Mouse (Mus musculus) MEL (cell line): ENCODE results near the gene Ltc4s. TPM values are rescaled to one million over a fixed set of nuclear protein-coding genes. Genes with fewer than 3 reads are reported as not detected.
A peak's percentile ranks its signal among the peaks of the same experiment; 100 is the strongest.

Experiments
- DNase-seq: peaks from one replicate; pipeline ENCODE4 v3.0.0; 2011; ENCODE audit warnings: low read depth, low spot score
- H3K27ac ChIP-seq: 2 replicates; pipeline ENCODE4 v1.5.1; 2012; ENCODE audit warnings: low read depth, mild to moderate bottlenecking, control low read depth, low read length, moderate library complexity; ENCODE audit not compliant: control insufficient read depth
- H3K27me3 ChIP-seq, 2 experiments: fragments of 150-350 bp in 1 of 2; sonication (generic) in 1 of 2; 2 replicates each; pipeline ENCODE4 v1.6.1; 2012; ENCODE audit warnings: low read length in 2 of 2, mild to moderate bottlenecking in 2 of 2, improper control_type of control experiment in 1 of 2, moderate library complexity in 1 of 2; ENCODE audit not compliant: insufficient read depth in 2 of 2, control insufficient read depth in 1 of 2
- H3K36me3 ChIP-seq, 2 experiments: 2 replicates each; pipeline ENCODE4 v1.6.1; 2012 to 2014; ENCODE audit warnings: low read length in 2 of 2, improper control_type of control experiment in 1 of 2, inconsistent platforms in 1 of 2, mild to moderate bottlenecking in 1 of 2; ENCODE audit not compliant: insufficient read depth in 2 of 2, control insufficient read depth in 1 of 2
- H3K4me1 ChIP-seq, 2 experiments: fragments of 150-350 bp in 1 of 2; sonication (generic) in 1 of 2; 2 replicates each; pipeline ENCODE4 v1.6.1; 2012; ENCODE audit warnings: low read length in 2 of 2, improper control_type of control experiment in 1 of 2, mild to moderate bottlenecking in 1 of 2; ENCODE audit not compliant: insufficient read depth in 2 of 2, control insufficient read depth in 1 of 2
- H3K4me3 ChIP-seq, 2 experiments: fragments of 150-350 bp in 1 of 2; sonication (generic) in 1 of 2; 2 replicates each; pipeline ENCODE4 v1.5.1; 2012; ENCODE audit warnings: low read depth in 2 of 2, low read length in 2 of 2, mild to moderate bottlenecking in 2 of 2, moderate library complexity in 2 of 2, control low read depth in 1 of 2, improper control_type of control experiment in 1 of 2; ENCODE audit not compliant: control insufficient read depth in 1 of 2, insufficient read depth in 1 of 2
- H3K79me2 ChIP-seq: 2 replicates; pipeline ENCODE4 v1.6.1; 2012; ENCODE audit warnings: mild to moderate bottlenecking, low read length, moderate library complexity; ENCODE audit not compliant: control insufficient read depth, poor library complexity, insufficient read depth
- H3K9ac ChIP-seq: 2 replicates; pipeline ENCODE4 v1.6.1; 2012; ENCODE audit warnings: low read depth, mild to moderate bottlenecking, control low read depth, low read length, moderate library complexity; ENCODE audit not compliant: control insufficient read depth, poor library complexity, severe bottlenecking
- H3K9me3 ChIP-seq: fragments of 150-350 bp; sonication (generic); replicated peaks from 2 replicates; pipeline ENCODE4 v1.6.1; 2012; ENCODE audit warnings: mild to moderate bottlenecking, low read length, improper control_type of control experiment, moderate library complexity; ENCODE audit not compliant: insufficient read depth
- BHLHE40 ChIP-seq: IDR thresholded peaks from 2 replicates; pipeline ENCODE4 v1.6.1; 2012; ENCODE audit warnings: low read depth, mild to moderate bottlenecking, inconsistent platforms, low read length, improper control_type of control experiment, borderline replicate concordance
- CHD1 ChIP-seq: IDR thresholded peaks from 2 replicates; pipeline ENCODE4 v1.6.1; 2012; ENCODE audit warnings: low read depth, mild to moderate bottlenecking, inconsistent platforms, low read length, improper control_type of control experiment
- CHD2 ChIP-seq: IDR thresholded peaks from 2 replicates; pipeline ENCODE4 v1.6.1; 2011; ENCODE audit warnings: low read length, improper control_type of control experiment
- CTCF ChIP-seq, 3 experiments: IDR thresholded peaks in 2 of 3; conservative IDR thresholded peaks in 1 of 3; 2 replicates each; pipeline ENCODE4 v1.5.1; 2011 to 2012; ENCODE audit warnings: low read length in 3 of 3, low read depth in 2 of 3, mild to moderate bottlenecking in 2 of 3, improper control_type of control experiment in 1 of 3, inconsistent platforms in 1 of 3, mixed read lengths in 1 of 3, moderate library complexity in 1 of 3; ENCODE audit not compliant: control insufficient read depth in 1 of 3, insufficient read depth in 1 of 3, poor library complexity in 1 of 3, severe bottlenecking in 1 of 3
- ELF1 ChIP-seq: IDR thresholded peaks from 2 replicates; pipeline ENCODE4 v1.6.1; 2014; ENCODE audit warnings: low read depth, mild to moderate bottlenecking, inconsistent platforms, low read length, improper control_type of control experiment, moderate library complexity
- EP300 ChIP-seq, 2 experiments: IDR thresholded peaks; 2 replicates each; pipeline ENCODE4 v1.6.1; 2011; ENCODE audit warnings: improper control_type of control experiment in 2 of 2, low read length in 2 of 2, low read depth in 1 of 2, mild to moderate bottlenecking in 1 of 2
- ETS1 ChIP-seq: IDR thresholded peaks from 2 replicates; pipeline ENCODE4 v1.6.1; 2012; ENCODE audit warnings: low read depth, mild to moderate bottlenecking, inconsistent platforms, low read length, improper control_type of control experiment, moderate library complexity
- GABPA ChIP-seq: IDR thresholded peaks from 2 replicates; pipeline ENCODE4 v1.6.1; 2012; ENCODE audit warnings: low read depth, mild to moderate bottlenecking, inconsistent platforms, low read length, improper control_type of control experiment, moderate library complexity
- GATA1 ChIP-seq: IDR thresholded peaks from 2 replicates; pipeline ENCODE4 v1.6.1; 2011; ENCODE audit warnings: low read depth, low read length, improper control_type of control experiment
- JUND ChIP-seq: IDR thresholded peaks from 2 replicates; pipeline ENCODE4 v1.6.1; 2011; ENCODE audit warnings: low read depth, mild to moderate bottlenecking, improper control_type of control experiment, low read length
- KAT2A ChIP-seq: conservative IDR thresholded peaks from 2 replicates; pipeline ENCODE4 v1.6.1; 2012; ENCODE audit warnings: low read depth, low read length, improper control_type of control experiment, inconsistent platforms
- MAFK ChIP-seq: IDR thresholded peaks from 2 replicates; pipeline ENCODE4 v1.6.1; 2011; ENCODE audit warnings: low read depth, mild to moderate bottlenecking, low read length, improper control_type of control experiment, borderline replicate concordance
- MAX ChIP-seq: IDR thresholded peaks from 2 replicates; pipeline ENCODE4 v1.6.1; 2011; ENCODE audit warnings: low read length, improper control_type of control experiment
- MAZ ChIP-seq: IDR thresholded peaks from 2 replicates; pipeline ENCODE4 v1.6.1; 2012; ENCODE audit warnings: low read depth, mild to moderate bottlenecking, inconsistent platforms, low read length, improper control_type of control experiment
- MYB ChIP-seq: IDR thresholded peaks from 2 replicates; pipeline ENCODE4 v1.6.1; 2011; ENCODE audit warnings: mild to moderate bottlenecking, low read depth, low read length, improper control_type of control experiment
- MYC ChIP-seq: IDR thresholded peaks from 2 replicates; pipeline ENCODE4 v1.6.1; 2011; ENCODE audit warnings: low read depth, mild to moderate bottlenecking, low read length, improper control_type of control experiment, moderate library complexity
- NRF1 ChIP-seq: IDR thresholded peaks from 2 replicates; pipeline ENCODE4 v1.6.1; 2014; ENCODE audit warnings: low read depth, mild to moderate bottlenecking, inconsistent platforms, low read length, improper control_type of control experiment, moderate library complexity; ENCODE audit not compliant: poor library complexity, insufficient read depth, severe bottlenecking
- RCOR1 ChIP-seq: IDR thresholded peaks from 2 replicates; pipeline ENCODE4 v1.6.1; 2012; ENCODE audit warnings: low read depth, mild to moderate bottlenecking, inconsistent platforms, low read length, improper control_type of control experiment
- TAL1 ChIP-seq: IDR thresholded peaks from 2 replicates; pipeline ENCODE4 v1.6.1; 2012; ENCODE audit warnings: mild to moderate bottlenecking, inconsistent platforms, low read length, moderate library complexity, mixed read lengths
- TBP ChIP-seq: IDR thresholded peaks from 2 replicates; pipeline ENCODE4 v1.8.0; 2011; ENCODE audit warnings: low read depth, low read length, improper control_type of control experiment
- TCF12 ChIP-seq: IDR thresholded peaks from 2 replicates; pipeline ENCODE4 v1.6.1; 2014; ENCODE audit warnings: low read depth, mild to moderate bottlenecking, inconsistent platforms, low read length, improper control_type of control experiment, moderate library complexity
- UBTF ChIP-seq: IDR thresholded peaks from 2 replicates; pipeline ENCODE4 v1.6.1; 2012; ENCODE audit warnings: low read depth, mild to moderate bottlenecking, inconsistent platforms, low read length, improper control_type of control experiment, moderate library complexity, borderline replicate concordance; ENCODE audit not compliant: insufficient read depth
- USF1 ChIP-seq: IDR thresholded peaks from 2 replicates; pipeline ENCODE4 v1.6.1; 2014; ENCODE audit warnings: low read depth, mild to moderate bottlenecking, inconsistent platforms, low read length, improper control_type of control experiment, moderate library complexity
- USF2 ChIP-seq, 2 experiments: IDR thresholded peaks; 2 replicates each; pipeline ENCODE4 v1.6.1; 2011 to 2012; ENCODE audit warnings: improper control_type of control experiment in 2 of 2, low read length in 2 of 2, borderline replicate concordance in 1 of 2, inconsistent platforms in 1 of 2, low read depth in 1 of 2, mild to moderate bottlenecking in 1 of 2; ENCODE audit not compliant: insufficient read depth in 1 of 2
- ZC3H11A ChIP-seq: IDR thresholded peaks from 2 replicates; pipeline ENCODE4 v1.6.1; 2012; ENCODE audit warnings: low read depth, mild to moderate bottlenecking, inconsistent platforms, low read length, improper control_type of control experiment
- ZKSCAN1 ChIP-seq: IDR thresholded peaks from 2 replicates; pipeline ENCODE4 v1.6.1; 2012; ENCODE audit warnings: low read depth, mild to moderate bottlenecking, inconsistent platforms, low read length, improper control_type of control experiment, moderate library complexity
- ZMIZ1 ChIP-seq: IDR thresholded peaks from 2 replicates; pipeline ENCODE4 v1.6.1; 2012; ENCODE audit warnings: low read depth, mild to moderate bottlenecking, inconsistent platforms, low read length, improper control_type of control experiment, moderate library complexity
- polyA plus RNA-seq, 2 experiments: library from polyadenylated mRNA; stranded (reverse) in 1 of 2; unstranded in 1 of 2; fragments of >175 nt in 1 of 2; fragments of >200 nt in 1 of 2; gene quantifications; 2 replicates each; pipeline versions ENCODE4 v1.2.1 to v1.2.4; 2012; ENCODE audit warnings: low replicate concordance in 2 of 2, low read depth in 1 of 2; ENCODE audit not compliant: insufficient read length in 2 of 2, insufficient read depth in 1 of 2, missing spikeins in 1 of 2
- total RNA-seq: library from RNA; depleted of rRNA; stranded (reverse); fragments of 300-350 nt; gene quantifications from 2 replicates; pipeline ENCODE4 v1.2.3, GENCODE M21; 2012

Ltc4s gene
- total and polyA plus RNA-seq, 3 experiments: 3.1 to 3.4 TPM; not detected in 1

DNA sequence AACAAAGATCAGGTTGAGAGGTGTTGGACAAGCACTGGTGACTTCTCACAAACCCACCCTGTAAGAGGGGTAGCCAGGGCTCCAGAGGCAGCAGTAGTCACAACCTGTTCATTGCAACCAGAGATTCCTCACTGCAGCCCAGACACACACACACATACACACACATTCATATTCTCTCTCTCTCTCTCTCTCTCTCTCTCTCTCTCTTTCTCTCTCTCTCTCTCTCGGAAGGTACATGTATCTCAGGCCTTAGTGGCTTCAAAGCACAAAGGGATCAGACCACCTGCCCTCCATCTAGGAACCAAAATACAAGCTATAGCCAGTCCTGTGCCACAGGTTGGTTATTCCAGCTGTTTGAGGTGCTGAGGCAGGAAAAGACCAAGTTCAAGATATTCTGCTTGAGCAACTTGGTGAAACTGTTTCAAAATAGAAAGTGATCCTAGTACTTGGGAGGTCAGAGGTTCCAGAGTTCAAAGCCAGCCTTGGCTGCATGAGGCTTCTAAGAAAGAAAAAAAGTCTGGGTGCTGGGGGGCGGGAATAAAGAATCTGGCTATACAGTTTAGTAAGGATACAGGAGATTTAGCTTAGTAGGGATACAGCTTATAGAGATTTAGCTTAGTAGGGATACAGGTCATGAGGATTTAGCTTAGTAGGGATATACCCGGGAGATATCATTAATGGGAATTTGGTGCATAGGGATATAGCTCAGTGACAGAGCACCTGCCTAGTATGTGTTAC, 26.9 kb downstream of the Ltc4s start:
- TF ChIP-seq MYB: no peak
- peak; percentile 77 for TF ChIP-seq ZKSCAN1
- TF ChIP-seq USF2 (IDR thresholded peaks at IDR 0.05; ENCODE audit: borderline replicate concordance in 1 of 2, insufficient read depth in 1 of 2, low read depth in 1 of 2, low read length in 2 of 2): no peak
- TF ChIP-seq ETS1: no peak; the same call in 1 of the 2 replicates
- no peak for TF ChIP-seq NRF1
- TF ChIP-seq CHD2: no peak
- TF ChIP-seq TAL1: no peak
- TF ChIP-seq JUND: peak; percentile 74; the same call in 1 of the 2 replicates
- TF ChIP-seq ZMIZ1: no peak
- TF ChIP-seq MAZ: no peak
- TF ChIP-seq, all 39 proteins: peak for 2

DNA sequence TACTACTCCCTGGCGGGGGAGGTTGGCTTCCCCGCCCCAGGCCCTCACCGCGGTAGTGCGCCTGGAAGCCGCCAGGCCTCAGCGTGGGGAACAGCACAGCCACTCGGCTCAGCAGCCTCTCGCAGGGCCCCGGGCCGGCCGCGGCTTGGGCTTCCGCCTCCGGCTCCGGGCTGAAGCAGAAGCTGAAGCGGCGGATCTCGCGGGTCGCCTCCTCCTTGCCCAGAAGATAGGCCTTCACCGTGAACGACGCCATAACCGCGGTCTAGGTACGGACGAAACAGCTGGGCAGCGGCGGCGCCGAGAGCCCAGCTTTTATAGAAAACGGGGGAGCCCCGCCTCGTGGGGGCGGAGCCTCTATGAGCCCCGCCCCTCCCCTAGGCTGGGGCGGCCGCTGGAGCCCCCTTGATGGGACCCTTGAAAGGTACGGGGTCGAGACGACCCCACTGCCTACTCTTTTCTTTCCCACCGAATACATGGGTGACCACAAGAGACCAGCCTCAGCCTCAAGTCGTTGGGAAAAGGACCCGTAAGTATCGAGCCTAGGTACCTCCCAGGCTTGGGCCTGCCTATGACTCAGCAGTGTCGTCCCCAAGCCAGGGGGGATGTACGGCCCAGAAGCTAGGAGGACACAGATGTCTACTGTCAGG, 27.8 kb downstream of the Ltc4s start, which contains the start of the genes Sqstm1 and Mgat4b:
TSS of gene Sqstm1 (minus strand) at position 323 of the 647 bp plus-strand sequence.
TSS of gene Mgat4b (plus strand) at position 386 of the 647 bp plus-strand sequence.
- Histone ChIP-seq H3K4me1 (peaks cover 12 to 33% of the 10 kb centered on the region in 2 experiments), H3K4me3 (peak within 1 kb of the TSS; percentile 71 to 94), H3K27ac (peak within 1 kb of the TSS; percentile 71), H3K27me3 (no peaks in the 10 kb centered on the region), H3K9me3 (no peaks in the 10 kb centered on the region), H3K79me2 (peaks cover 31% of the 10 kb centered on the region), H3K36me3 (peaks cover 9 to 24% of the 10 kb centered on the region in 2 experiments), H3K9ac (peak within 1 kb of the TSS; percentile 89)
- DNase-seq: peak; percentile 90
- TF ChIP-seq TBP (peak; percentile 97), MAX (peak; percentile 8; the same call in 1 of the 2 replicates), MAZ (peak; percentile 77; the same call in 1 of the 2 replicates), GABPA (peak; percentile 64), KAT2A (no peak; the same call in 1 of the 2 replicates), RCOR1 (no peak), CHD1 (no peak), JUND (no peak), ZC3H11A (no peak), EP300 (IDR thresholded peaks at IDR 0.05; ENCODE audit: low read depth in 1 of 2, low read length in 2 of 2) (no peak; a peak in 1 of 4 replicates), ETS1 (no peak; the same call in none of the 2 replicates), CHD2 (no peak), TAL1 (no peak), BHLHE40 (no peak), CTCF (IDR thresholded peaks at IDR 0.05 in 2 of 3, conservative IDR thresholded peaks at IDR 0.05 in 1 of 3; ENCODE audit: control insufficient read depth in 1 of 3, insufficient read depth in 1 of 3, low read depth in 2 of 3, low read length in 3 of 3, poor library complexity in 1 of 3, severe bottlenecking in 1 of 3) (no peak), TCF12 (no peak), MAFK (no peak), USF2 (IDR thresholded peaks at IDR 0.05; ENCODE audit: borderline replicate concordance in 1 of 2, insufficient read depth in 1 of 2, low read depth in 1 of 2, low read length in 2 of 2) (no peak), GATA1 (no peak), ELF1 (no peak), UBTF (no peak), MYC (peak; percentile 3; the same call in 1 of the 2 replicates), ZMIZ1 (peak; percentile 99), USF1 (no peak; the same call in 1 of the 2 replicates)

More for the DNA sequence above, 26.9 kb downstream of the Ltc4s start:
- peaks cover 5 to 21% of the 10 kb centered on the region in 2 experiments for H3K36me3 ChIP-seq
- H3K4me3 ChIP-seq: peak overlapping the region; percentile 71 to 94
- peaks cover 12 to 33% of the 10 kb centered on the region in 2 experiments for H3K4me1 ChIP-seq
- no peak for DNase-seq
- peak overlapping the region; percentile 89 for H3K9ac ChIP-seq
- peaks cover 31% of the 10 kb centered on the region for H3K79me2 ChIP-seq
- H3K27me3 ChIP-seq: no peaks in the 10 kb centered on the region
- H3K27ac ChIP-seq: peak overlapping the region; percentile 71
- no peaks in the 10 kb centered on the region for H3K9me3 ChIP-seq
